Mouse (Mus musculus) layer of hippocampus, adult 18-20 months (tissue): ENCODE measurements around the gene Hjurp. TPM values are rescaled to one million over a fixed set of nuclear protein-coding genes. Genes with fewer than 3 reads are reported as not detected.

Source experiments
- DNase-seq, 2 experiments: peaks; one replicate each; pipeline ENCODE4 v3.0.0; 2022; ENCODE audit warnings: low spot score in 2 of 2
- total RNA-seq, 2 experiments: library from RNA; stranded (reverse); gene quantifications; 2 replicates each; pipeline ENCODE4 v1.2.3; 2021

Gene Hjurp
- total RNA-seq, 2 experiments from 2014 or later: 33.1 to 39.1 TPM

DNA sequence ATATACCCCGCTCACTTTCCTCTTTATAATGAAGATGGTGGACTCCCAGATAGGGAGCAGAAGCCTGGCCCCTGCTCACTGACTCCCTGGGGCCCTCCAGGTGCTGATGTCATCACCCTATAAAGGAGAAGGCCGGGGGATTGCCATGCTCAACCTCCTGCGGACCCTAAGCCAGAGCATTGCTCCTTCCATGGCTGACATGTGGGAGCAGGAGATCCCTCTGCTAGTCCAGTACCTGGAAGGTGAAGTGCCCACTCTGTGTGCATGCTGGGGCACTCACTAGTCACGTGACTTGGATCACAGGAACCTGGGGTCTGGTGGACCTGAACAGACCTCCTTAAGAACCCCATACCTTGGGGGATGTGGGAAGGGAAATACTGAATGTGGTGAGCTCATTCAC lies 36.9 kb downstream of the Hjurp start:
- no peak for DNase-seq

DNA sequence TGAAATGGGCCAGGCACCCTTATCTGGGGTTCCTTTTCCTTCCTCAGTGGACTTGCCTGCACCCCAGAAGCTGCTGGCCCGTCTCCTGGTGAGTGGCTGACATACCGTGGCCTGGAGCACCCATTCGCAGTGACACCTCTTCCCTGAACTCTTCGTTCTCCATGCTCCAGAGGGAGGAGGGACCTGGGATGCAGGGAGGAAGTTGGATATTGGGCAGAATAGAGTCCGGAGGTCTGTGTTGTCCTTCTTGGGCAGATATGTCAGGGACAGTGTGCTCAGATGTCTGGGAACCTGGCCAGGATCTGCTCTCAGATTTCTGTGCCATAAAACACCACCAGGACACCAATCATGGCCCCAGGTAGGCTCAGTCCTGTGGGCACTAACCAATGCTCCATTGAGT lies 37.4 kb downstream of the Hjurp start:
- no peak for DNase-seq

DNA sequence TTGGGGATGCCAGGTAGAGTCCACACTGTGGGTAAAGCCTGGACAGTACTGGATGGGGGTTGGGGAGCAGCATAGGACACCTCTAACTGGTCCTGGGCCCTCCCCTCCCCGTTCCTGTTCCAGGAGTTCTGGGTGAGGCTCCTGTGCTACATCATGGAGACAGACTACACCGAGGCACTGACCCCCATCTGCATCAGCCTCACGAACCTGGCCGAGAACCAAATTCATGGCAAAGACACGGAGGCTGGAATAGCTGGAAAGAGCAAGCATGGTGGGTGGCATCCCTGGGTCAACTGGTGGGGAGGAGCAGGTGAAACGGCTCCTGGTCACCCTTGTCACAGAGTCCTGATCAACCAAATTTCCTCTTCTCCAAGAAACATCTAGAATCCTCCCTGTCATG lies 38.7 kb downstream of the Hjurp start:
- no peak for DNase-seq

DNA sequence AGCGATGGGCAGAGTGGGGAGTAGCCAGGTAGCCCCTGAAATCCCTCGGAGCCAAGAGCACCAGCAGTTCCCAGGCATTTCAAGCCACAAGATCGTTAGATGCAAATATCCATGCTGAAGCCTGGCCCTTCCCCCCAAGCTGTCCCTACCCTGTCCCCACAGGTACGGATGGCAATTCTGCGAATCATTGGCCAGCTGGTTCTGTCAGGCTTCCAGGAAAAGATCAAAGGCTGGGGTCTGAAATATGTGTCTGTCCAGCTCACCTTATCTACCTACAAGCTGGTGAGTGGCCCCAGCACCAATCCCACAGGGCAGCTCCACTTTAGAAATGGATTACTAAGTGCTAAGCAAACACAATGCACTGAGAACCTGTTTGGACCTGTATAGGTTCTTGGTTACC lies 40.1 kb downstream of the Hjurp start:
- DNase-seq: no peak

DNA sequence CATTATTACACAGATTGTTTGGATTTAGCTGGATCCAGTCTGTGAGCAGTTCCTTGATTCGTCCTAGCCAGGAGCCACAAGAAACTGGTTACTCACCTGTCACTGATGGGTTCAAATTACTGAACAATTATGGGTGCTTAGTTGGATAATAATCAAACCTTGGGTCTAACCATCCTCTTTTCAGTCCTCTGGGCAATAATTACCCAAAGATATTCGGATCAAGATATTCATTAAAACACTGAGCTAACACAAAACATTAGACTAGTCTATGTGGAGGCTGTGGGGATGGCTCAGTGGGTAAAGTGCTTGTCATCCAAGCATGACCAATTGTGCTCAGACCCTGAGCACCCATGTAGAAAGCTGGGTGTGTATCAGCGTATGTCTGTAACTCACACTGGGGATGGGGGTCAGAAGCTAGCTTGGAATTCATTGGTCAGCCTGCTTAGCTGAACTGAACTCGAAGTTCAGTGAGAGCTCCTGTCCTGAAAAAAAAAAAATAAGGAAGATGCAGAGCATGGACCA lies 41.5 kb downstream of the Hjurp start:
- DNase-seq: no peak

DNA sequence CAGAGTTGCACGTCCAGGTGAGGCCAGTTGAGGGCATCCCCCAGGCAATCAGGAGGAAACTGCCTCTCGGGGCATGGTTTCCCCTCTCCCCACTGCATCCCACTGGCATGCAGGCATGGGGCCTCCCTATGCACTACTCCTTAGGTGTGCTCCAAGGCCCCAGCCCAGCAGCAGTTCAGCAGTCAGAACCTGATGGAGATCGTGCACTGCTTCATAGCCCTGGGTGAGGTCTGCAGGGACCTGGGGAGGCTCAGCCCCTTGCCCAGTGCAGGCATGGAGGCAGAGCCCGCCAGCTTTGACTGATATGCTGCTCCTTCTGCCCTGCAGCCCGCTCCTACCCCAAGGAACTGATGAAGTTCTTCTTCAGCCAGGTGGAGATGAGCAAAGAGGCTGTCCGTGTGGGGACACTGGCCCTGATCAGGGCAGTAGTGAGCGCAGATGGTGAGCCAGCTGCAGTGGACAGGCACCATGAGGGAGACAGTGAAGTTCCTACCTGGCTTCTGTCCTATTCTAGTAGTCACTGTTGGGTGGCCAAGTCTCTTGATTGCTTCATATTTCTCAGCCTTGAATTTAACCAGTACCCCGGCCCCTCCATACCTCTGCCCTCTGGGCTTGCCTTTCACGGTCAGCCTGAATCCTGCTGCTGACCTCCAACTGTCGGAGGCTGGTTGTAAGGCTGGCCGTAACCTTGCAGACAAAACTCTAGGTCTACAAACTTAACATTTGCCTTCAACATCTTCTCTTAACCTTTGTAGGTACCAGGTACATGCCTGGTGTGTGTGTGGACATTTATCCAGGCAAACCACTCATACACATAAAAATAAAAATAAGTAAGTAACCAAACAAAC lies 42.2 kb downstream of the Hjurp start:
- DNase-seq: no peak

DNA sequence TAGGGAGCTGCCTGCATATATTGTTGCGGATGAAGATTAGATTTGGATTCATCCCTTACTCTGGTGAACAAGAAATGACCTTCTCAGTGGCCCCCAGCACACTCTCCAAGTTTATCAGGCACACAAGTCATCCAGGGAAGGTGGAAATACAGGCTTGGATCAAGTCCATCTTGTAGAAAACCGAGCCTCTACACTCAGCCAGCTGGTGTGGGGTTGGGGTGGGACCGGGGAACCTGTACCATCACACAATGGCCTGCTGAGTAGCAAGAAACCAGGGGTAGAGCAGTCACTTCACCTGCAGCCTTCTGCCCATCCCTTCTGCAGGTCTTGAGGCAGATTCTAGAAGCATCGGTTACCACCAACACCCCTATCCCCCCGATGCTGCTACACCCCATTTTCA lies 42.8 kb downstream of the Hjurp start:
- no peak for DNase-seq

DNA sequence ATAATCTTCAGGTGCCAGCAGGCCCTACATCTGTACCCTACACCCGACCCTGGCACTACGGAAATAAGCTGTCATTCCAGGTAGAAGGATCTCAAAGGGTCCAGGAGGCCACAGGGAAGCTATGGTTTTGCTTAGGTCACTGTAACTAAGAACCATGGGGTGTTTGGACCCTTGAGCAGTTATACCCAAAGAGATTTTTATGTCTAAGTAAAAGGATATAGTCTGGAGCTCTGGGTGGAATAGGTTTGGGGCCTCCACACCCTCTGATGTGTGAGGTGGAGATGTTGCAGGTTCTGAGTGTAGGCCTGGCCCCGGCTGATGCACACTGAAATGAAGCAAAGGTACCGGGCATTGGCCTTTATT lies 43.2 kb downstream of the Hjurp start:
- DNase-seq: no peak

DNA sequence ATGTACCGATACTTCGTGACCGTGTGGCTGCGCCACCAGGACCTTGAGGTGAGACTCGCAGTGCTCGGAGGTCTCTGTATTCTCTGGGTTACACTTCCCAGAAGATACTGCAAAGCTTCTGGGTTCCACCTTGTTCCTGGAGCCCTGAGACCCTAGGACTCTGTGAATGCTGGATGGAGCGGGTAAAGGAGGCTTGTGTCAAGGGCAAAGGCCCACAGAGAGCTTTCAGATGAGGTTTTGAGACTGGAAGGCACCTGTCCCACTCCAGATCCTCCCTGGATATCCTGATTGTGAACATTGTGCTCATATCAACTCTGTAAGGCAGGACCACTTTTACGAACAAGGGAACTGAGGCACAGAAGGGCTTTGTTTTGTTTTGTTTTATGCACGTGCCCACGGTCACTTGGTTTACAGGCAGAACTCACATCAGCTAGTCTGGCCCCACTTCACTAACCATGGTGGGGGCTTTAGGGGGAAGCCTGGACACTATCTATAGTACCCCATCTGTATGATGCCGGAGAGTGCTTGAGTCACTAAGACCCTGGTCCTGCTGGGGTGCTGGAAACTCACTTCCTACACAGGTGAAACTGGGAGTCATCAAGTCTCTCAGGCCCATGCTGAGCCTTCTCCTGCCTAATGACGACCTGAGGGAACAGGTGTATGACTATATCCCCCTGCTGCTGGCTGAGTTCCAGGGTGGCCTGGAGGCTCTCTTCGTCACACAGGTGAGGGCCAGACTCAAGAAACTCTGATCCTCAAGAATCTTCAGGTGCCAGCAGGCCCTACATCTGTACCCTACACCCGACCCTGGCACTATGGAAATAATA lies 43.8 kb downstream of the Hjurp start:
- DNase-seq: no peak

DNA sequence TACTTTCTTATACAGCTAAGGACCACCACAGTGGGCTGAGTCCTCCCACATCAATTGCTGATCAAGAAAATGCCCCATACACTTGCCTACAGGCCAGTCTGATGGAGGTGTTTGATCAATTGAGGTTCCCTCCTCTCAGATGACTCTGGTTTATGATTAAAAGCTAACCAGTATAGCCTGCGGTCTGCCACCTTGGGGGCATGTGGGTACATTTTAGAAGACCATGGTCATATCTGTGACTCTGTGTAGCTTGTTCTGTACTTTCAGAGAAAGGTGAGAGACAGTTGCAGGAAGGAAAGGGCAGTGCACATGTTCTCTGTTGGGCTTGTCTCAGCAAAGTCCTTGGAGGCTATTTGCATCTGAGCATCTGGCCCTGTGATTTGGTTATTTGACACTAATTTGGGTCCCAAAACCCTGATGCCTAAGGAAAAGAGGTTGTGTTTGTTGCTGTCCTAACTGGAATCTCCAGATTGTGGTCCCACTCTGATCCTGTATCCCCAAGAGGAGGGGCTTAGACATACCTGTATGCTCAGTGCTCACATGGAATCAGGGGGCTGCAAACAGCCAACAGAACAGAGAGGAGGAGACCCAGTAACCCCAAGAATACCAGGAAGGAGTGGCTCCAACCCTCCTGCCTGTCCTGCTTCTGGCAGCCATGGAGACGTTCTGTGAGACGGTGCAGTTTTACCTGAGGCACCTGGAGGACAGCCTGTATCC lies 44.6 kb downstream of the Hjurp start:
- no peak for DNase-seq

DNA sequence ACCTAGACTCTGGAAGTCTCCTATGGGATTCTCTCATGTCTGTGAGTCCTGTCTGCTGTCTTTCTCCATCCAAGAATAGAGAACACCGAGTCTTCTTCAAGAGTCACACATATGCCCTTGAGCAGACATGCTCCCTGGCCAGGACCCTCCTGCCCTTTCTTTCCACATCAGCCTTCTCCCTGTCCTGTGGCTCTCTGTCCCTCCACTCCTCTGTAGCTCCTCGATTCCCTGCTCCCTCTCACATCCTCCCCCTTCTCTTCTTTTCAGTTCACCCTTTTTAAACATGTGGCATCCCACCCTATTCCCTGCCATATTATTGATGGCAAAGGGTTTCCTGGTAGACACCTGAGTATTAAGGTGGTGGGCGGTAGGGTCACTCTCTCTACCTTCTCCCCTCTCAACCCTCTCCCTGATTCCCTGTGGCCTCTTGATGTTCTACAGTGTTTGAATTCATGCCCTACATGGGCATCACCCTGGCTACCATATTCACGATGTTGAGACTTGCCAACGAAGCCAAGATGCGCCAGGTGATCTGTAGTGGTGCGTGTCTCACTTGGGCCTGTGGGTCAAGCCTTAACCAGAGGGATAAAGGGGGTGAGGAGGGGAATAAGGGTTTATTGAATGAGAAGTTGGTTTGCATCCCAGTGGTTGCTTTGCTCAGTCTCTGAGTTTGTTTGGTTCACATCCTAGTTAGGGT lies 45.5 kb downstream of the Hjurp start:
- no peak for DNase-seq

DNA sequence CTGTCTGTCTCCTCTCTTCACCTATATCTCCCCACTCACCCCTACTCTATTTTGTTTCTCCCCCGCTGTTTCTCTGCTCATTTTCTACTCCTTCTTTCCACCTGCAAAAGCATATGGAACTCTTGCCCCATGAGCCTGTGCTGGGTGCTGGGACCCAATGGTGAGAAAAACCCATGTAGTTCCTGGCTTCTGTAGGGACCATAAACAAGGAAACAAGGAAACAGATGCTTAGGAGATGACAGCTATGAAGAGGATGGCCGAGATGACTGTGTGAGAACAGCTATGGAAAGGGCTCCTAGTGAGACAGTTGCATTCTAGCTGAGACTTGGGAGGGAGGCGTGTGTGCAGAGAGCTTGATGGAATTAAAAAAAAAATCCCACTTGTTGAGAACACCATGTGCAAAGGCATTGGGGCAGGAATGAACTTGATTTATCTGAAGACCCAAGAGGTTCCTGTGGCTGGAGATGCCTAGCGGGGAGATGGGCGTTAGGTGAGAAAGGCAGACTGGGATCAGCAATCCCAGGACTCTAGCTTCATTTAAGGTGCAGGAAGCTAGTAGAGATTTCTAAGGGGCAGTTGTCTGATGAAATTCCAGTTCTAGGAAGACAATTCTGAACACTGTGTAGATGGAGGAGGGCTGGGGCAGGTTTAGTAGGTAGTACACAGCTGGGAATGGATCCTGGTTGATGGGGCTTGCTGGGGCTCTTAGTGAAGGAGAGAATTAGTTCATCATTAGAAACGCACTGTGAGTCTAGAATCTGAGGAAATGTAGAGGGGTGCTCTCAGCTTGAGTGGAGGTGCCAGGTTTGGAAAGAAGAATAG lies 46.2 kb downstream of the Hjurp start:
- no peak for DNase-seq

DNA sequence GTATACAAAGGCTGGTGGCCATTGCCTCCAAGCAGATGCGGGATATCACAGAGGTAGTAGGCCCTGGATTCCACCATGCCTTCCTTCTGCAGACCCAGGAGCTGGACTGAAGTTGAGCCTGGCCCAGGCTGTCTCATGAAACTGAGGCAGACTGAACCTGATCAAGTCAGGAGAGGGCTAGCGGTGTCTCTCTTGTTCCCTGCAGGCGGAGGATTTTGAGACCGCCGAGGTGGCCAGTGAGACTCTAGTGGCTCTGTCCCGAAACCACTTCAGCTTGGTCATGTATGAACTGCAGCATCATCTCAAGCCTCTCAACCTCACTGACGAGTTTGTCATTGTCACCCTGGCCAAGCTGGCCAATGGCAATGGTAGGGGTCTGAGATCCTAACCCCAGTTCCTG lies 47.0 kb downstream of the Hjurp start:
- DNase-seq: no peak

DNA sequence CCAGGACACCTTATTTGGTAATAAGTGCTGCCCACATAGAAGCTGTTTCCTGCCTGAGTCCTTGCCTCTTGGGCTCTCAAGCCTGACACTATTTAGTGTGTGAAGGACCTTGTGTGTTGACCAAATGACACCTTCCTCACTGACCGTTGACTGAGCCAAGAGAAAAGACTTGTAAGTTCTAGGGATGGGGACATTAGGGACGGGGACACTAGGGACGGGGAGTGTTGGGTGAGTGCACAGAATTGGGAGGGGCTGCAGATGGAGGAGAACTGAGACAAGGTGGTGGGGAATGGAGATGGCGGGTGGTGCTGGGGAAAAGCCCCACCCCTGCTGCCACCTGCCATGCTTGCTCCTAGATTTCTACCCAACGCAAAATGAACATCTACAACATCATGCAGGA lies 47.4 kb downstream of the Hjurp start:
- no peak for DNase-seq

DNA sequence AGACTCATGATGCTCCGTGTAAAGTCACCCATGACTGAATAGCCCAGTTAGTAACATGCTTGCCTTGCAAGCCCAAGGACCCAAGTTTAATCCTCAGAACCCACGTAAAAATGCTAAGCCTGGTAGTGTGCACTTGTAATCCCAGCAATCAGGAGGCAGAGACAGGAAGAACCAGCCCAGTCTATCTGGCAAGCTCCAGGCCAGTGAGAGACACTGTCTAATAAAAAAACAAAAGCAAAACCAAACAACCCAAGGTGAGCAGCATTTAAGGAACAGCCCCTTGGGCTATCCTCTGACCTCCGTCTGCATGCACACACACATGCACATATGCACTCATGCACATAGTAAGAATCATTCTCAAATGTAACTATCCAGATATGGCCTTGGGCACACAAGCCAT lies 47.9 kb downstream of the Hjurp start:
- DNase-seq: no peak

DNA sequence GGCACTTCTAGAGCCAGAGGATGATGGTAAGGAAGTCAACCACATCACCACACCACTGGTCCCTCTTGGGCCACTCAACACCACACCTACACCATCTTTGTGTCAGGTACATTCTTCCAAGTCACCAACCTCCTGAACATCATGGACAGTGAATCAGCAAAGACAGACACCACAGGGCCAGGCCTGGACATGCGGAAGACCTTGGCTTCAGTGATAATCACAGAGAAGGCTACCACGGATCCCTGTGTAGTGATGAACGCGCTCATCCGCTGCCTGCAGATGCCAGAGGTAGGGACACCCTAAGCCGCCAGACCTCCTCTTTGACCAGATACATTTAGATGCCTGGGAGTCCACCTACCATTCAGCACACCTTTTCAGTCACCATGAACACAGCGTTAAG lies 49.3 kb downstream of the Hjurp start:
- no peak for DNase-seq

DNA sequence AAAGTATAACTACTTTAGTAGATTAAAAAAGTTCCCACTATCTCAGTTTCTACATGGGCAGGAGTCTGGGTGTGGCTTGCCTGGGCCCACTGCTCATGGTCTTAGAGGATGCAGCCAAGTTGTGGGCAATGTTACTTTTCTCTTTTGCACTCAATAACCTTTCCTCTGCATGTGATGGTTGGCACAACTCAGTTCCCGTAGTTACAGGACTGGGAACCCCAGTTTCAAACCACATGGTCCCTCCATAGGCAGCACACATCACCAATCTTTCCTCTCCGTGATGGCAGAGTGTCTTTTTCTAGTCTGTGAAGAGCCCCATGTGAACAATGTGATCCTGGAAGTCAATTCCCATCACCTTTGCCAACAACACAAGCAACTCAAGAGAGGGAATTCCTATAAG lies 50.0 kb downstream of the Hjurp start:
- no peak for DNase-seq

DNA sequence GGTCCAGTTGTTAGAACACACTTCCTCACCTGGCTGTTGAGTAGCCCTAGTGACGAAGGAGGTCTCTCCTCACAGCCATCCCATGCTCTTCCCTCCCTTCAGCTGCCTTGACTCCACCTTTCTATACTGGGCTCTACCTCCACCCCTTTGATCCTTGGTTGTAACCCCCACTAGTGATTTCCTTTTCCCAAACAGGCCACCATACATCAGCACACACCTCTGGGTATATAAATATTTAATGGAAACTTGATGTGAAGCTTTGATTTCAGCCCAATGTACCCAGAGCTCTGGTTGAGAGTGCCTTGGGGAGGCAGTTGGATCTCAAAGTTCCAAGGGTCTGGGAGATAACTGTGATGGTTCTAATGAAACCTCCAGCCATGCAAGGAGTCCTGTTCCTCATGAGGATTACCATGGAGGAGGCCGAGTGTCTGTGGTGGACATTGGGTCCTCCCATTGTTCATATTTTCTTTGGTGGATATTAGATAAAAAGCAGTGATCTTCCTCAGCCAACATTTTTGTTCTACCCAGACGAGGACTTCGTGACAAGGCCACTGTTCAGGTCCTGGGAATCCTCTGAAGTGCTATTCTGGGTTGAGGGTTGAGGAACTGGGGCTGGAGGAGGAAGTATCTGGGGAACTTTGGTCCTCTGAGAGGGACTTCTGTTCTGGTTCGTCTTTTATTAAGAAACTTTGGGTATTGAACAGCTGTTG lies 50.6 kb downstream of the Hjurp start, which contains the start of gene Mroh2a:
Gene Mroh2a (plus strand): TSS at position 317 of the 710 bp plus-strand sequence.
- DNase-seq: no peak

DNA sequence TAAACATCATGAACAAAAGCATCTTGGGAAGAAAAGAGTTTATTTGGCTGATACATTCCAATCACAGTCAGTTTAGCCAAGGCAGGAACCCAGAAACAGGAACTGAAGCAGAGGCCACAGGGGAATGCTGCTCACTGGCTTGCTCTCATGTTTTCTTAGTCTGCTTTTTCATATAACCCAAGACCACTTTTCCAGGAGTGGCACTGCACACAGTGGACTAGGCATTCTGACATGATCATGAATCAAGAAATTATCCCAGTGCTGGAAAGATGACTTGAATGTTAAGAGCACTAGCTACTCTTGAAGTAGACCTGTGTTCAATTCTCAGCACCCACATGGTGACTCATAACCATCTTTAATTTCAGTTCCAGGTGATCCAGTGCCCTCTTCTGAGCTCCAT lies 51.7 kb downstream of the Hjurp start:
- DNase-seq: peak in 1 of 2 experiments; percentile 5
